Mouse (Mus musculus): ENCODE results near the gene Foxred1.

The Foxred1 gene

GRCm38 (mm10) chr9:35210542-35211474 is at the start of gene Foxred1:
Gene Foxred1, minus strand, starts transcription at chr9:35211055.
- ATAC-seq (ENCODE audit: insufficient number of reproducible peaks, low FRiP score, low TSS enrichment) = peak; percentile 97

- ATAC-seq (ENCODE audit: insufficient number of reproducible peaks, low FRiP score, low TSS enrichment) = no peak
These were observed 46.5 kb upstream of the Foxred1 start for GRCm38 (mm10) chr9:35257365-35257764.

GRCm38 (mm10) chr9:35249476-35249875 is 38.6 kb upstream of the Foxred1 start:
- ATAC-seq (ENCODE audit: insufficient number of reproducible peaks, low FRiP score, low TSS enrichment) = no peak

GRCm38 (mm10) chr9:35247405-35247804 is 36.5 kb upstream of the Foxred1 start:
- no peak for ATAC-seq (ENCODE audit: insufficient number of reproducible peaks, low FRiP score, low TSS enrichment)

DNA sequence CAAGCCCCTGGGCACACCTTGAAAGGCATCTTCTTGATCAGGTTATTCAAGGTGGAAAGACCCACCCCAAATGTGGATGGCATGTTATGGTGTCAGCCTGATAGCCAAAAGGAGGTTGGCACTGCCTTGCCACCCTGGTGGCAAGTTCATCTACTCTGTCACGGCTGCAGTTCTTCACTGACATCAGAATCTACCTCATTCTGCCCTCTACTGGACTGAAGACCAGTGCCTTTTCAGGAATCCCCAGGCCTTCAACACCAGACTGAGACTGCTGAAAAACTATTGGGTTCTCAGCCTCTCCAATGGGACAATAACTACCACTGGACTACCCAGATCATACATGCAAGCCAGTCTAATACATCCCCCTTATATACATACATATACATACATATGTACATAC is 28.9 kb upstream of the Foxred1 start:
- no peak for ATAC-seq (ENCODE audit: insufficient number of reproducible peaks, low FRiP score, low TSS enrichment)

GRCm38 (mm10) chr9:35238915-35239571 is 28.2 kb upstream of the Foxred1 start:
- ATAC-seq (ENCODE audit: insufficient number of reproducible peaks, low FRiP score, low TSS enrichment) = no peak

GRCm38 (mm10) chr9:35238371-35238770 is 27.5 kb upstream of the Foxred1 start:
- ATAC-seq (ENCODE audit: insufficient number of reproducible peaks, low FRiP score, low TSS enrichment) = no peak

GRCm38 (mm10) chr9:35235996-35236395 is 25.1 kb upstream of the Foxred1 start:
- ATAC-seq (ENCODE audit: insufficient number of reproducible peaks, low FRiP score, low TSS enrichment) = no peak

DNA sequence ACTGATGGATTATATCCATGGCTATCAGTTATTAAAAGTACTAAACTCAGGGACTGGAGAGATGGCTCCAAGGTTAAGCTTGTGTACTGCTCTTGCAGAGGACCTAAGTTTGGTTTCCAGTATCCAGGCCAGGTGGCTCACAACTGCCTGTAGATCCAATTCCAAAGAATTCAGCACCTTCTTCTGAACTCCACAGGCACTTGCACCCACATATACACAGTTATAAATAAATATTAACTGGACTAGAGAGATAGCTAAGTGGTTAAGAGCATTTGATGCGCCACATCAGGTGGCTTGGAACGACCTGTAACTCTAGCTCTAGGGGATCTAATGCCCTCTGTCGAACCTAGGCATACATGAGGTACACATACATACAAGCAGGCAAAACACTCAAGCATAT is 17.8 kb upstream of the Foxred1 start:
- ATAC-seq (ENCODE audit: insufficient number of reproducible peaks, low FRiP score, low TSS enrichment) = no peak

DNA sequence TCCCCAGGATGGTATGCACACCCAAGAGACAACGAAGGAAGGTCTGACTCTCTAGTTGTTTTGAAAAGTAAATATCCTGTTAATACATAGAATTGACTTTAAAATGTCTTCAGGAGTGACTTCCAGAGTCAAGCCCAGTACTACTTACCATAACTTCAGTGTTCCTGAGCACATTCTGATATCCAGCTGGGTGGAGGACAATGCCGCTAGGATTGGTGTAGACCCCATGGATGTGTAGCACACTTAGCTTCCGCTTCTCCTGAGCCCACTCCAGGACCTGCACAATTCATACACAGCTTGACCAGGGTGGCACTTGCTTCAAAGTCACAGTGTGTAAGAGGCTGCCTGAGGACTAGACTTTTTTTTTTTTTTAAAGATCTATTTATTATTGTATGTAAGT is 12.6 kb upstream of the Foxred1 start:
- no peak for ATAC-seq (ENCODE audit: insufficient number of reproducible peaks, low FRiP score, low TSS enrichment)

GRCm38 (mm10) chr9:35217963-35218362 is 7.1 kb upstream of the Foxred1 start:
- no peak for ATAC-seq (ENCODE audit: insufficient number of reproducible peaks, low FRiP score, low TSS enrichment)

DNA sequence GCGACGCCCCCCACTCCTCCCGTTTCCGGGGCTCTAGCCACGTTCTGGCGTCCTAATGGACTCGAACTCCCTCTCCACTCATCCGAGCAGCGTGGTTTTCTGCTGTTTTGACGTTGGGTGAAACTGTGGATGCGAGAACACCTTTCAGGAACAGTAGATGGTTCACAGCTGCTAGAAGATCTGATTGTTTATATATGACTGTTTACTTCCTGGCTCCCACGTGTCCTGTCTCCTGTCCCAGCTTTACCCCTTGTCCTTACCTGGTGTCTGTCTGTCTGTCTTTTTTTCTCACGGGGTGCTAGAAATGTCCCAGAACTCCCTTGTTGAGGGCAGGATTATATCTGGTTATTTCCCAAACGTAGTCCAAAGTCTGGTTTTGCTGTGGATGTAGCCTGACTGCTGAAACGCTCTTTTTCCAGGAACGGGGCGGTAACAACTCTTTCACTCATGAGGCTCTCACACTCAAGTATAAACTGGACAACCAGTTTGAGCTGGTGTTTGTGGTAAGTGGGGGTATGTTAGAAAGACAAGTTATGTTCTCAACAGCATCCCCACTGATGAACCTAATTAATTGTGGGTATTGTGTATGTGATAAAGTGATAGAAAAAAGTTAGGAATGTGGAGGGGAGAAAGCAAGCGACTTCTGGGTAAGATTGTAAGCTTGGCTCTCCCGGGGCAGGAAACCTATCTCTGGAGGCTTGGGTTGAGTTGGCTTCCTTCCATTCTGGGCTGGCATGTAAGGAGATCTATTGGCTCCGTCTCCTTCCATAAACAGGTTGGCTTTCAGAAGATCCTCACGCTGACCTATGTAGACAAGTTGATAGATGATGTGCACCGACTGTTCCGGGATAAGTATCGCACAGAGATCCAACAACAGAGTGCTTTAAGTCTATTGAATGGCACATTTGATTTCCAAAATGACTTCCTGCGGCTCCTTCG is 987 bp upstream of the Foxred1 start:
- ATAC-seq (ENCODE audit: insufficient number of reproducible peaks, low FRiP score, low TSS enrichment) = no peak

GRCm38 (mm10) chr9:35204421-35204820 is 6.4 kb downstream of the Foxred1 start:
- ATAC-seq (ENCODE audit: insufficient number of reproducible peaks, low FRiP score, low TSS enrichment) = no peak

- ATAC-seq (ENCODE audit: insufficient number of reproducible peaks, low FRiP score, low TSS enrichment) = no peak
These were observed 7.3 kb downstream of the Foxred1 start for GRCm38 (mm10) chr9:35203536-35203935.

GRCm38 (mm10) chr9:35200529-35201060 is 10.3 kb downstream of the Foxred1 start:
- ATAC-seq (ENCODE audit: insufficient number of reproducible peaks, low FRiP score, low TSS enrichment) = no peak

- peak; percentile 93 for ATAC-seq (ENCODE audit: insufficient number of reproducible peaks, low FRiP score, low TSS enrichment)
These were observed 10.9 kb downstream of the Foxred1 start, which contains the start of the genes Srpr and Tirap for GRCm38 (mm10) chr9:35199772-35200471. Gene Srpr, plus strand, starts transcription at chr9:35200175. Gene Tirap, minus strand, starts transcription at chr9:35200291.

- ATAC-seq (ENCODE audit: insufficient number of reproducible peaks, low FRiP score, low TSS enrichment) = peak; percentile 49; the same call in 1 of the 2 replicates
These were observed 11.7 kb downstream of the Foxred1 start for GRCm38 (mm10) chr9:35198945-35199771.

DNA sequence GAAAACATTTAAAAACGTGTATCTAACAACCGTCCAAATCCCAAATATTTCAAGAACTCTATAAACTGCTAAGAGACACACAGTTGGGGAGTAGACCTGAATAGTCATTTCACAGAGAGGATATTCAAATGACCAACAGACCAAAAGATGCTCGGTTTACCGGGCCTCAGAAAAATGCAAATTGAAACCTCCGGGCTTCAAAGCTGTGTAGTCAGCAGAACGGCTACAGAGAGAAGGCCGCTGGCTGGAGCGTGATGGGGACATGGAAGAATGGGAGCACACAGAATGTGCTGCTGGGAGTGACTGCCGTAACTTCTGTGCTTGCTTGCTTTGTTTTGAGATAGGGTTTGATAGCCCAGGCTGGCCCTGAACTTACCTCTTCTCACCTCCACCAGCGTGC is 12.5 kb downstream of the Foxred1 start:
- ATAC-seq (ENCODE audit: insufficient number of reproducible peaks, low FRiP score, low TSS enrichment) = no peak

DNA sequence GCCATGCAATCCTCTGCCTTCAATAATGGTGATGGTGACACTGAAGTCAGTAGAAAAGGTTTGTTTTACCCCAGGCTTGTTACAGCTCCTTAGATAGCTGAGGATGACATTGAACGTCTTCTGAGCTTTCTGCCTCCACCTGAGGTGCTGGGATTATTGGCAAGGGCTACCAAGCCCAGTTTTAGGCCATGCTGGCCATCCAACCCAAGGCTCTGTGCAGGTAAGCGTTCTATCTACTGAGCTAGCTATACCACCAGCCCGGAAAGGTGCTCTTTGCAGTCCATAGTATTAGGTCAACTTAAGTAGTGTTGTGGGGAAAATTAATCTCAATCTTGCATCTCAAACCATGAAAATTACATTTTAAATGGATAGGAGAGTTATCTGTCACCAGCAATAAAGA is 13.2 kb downstream of the Foxred1 start:
- no peak for ATAC-seq (ENCODE audit: insufficient number of reproducible peaks, low FRiP score, low TSS enrichment)
